Mouse (Mus musculus) adrenal gland, postnatal 36 days (tissue): ENCODE results near the gene Gabrb1. TPM values are rescaled to one million over a fixed set of nuclear protein-coding genes. Genes with fewer than 3 reads are reported as not detected.

Experiments
- DNase-seq, 2 experiments: peaks; one replicate each; pipeline ENCODE4 v3.0.0; 2021; ENCODE audit warnings: mixed read lengths in 1 of 2
- total RNA-seq, 2 experiments: library from RNA; stranded (reverse); gene quantifications; 2 replicates each; pipeline ENCODE4 v1.2.3; 2021

The Gabrb1 gene
- total RNA-seq, 2 experiments from 2014 or later: 0.26 to 0.56 TPM

DNA sequence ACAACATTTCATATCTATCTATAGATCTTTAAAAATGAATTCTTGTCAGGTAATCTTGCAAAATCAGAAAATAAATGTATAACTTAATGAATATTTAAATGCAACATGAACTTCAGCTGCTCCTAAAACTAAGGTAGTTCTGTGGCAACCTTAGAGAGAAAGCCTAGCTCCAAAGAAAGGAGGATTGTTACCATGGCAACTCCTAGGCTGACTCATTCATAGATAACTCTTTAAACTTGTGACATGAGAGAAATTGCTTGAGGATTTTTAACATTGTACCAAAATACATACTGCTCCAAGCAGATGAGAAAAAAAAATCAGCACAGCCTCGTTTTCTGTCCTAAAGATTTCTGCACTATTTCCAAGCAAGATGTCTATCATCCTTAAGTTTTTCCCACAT is 171.1 kb downstream of the Gabrb1 start:
- DNase-seq: peak in 1 of 2 experiments; percentile 8

- DNase-seq: no peak
These were observed 172.4 kb downstream of the Gabrb1 start for GRCm38 (mm10) chr5:71830342-71830741.

- no peak for DNase-seq
These were observed 184.3 kb downstream of the Gabrb1 start for GRCm38 (mm10) chr5:71842241-71842640.

DNA sequence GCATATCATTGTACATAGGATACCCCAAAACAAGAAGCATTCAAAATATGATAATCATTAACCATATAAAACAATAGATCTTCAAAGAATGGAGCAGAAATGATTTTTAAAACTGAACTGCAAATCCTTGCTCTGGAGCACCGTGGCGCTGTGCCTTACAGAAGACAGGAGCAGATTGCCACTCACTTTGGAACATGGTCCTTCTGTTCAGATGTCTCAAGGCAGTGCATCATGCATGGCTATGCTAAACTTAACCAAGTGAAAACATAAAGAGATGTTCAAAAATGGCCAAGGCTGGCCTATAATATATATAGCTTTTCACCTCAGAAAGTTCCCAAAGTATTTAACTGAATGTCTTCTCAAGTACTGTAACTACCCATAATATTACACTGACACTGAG is 240.3 kb downstream of the Gabrb1 start:
- no peak for DNase-seq

- DNase-seq: no peak
These were observed 245.5 kb downstream of the Gabrb1 start for GRCm38 (mm10) chr5:71903399-71903798.

DNA sequence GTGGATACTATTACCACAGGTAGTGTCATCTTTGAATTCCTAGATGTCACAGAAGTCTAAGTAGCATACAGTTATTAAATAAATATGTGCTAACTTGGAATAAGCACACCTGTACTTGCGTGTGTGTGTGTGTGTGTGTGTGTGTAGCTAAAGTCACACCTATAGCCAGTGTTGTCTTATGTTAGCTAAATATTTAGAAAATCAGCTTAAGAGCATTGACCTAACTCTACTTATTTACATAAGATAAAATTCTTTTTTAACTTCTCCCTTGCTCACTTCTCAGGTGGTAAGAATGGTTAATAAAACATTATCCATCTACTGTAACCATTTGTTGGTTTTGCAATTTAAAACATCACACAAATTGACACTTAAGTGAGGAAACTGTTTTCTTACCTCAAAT is 256.1 kb downstream of the Gabrb1 start:
- no peak for DNase-seq

GRCm38 (mm10) chr5:71915711-71916110 is 257.8 kb downstream of the Gabrb1 start:
- DNase-seq: no peak

DNA sequence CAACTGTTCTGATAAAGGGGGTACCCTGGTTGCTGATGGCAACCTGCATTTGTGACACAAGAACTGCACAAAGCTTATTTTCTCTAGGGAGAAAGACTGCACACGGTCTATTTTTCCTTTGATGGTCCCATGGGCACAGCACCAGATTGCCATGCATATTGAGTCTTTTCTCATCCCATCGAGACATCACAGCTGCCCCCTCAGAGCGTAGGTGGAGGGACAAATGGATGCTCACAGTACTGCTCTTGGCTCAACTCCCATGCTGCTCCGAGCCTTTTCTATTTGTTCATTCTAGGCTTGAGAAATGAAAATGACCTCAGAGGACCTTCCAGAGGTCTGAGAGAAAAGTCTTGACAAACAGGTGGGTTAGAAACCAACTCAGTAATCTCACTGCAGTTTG is 259.3 kb downstream of the Gabrb1 start:
- DNase-seq: no peak

DNA sequence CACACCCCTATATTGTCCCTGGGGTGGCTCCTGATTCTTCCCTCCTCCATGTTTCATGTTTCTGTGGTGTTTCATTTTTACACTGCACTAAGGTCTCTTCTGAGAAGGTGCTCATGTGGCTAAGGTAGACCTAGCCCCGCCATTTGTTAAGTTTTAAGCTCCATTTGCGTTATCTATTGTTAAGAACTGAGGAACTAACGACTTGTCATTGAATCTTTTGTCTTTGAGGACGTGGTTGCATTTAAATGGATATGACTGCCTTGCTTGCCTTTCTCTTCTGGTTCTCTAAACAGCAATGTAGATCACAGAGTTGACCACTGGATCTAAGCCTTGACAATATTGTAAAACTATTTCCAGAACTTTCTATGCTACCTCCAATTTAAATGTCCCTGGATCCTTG is 265.7 kb downstream of the Gabrb1 start:
- DNase-seq: no peak

DNA sequence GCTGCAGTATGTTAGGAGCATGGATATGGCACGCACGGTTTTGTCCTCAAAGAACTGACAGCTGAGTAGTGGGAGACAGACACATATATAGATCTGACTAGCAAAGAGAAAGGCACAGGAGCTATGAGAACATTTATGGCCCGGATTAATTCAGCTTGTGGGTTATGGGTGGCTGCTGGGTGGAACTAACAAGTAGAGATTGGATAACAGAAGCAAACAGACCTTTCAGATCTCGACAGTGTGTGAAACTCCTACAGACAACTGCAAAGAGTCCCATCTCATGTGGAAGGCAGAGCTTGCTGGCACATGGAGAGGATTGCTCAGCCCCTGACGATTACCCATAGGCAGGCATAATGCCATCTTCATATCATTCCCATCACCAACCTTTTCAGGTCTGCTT is 268.4 kb downstream of the Gabrb1 start:
- no peak for DNase-seq

- DNase-seq: no peak
These were observed 272.1 kb downstream of the Gabrb1 start for GRCm38 (mm10) chr5:71930036-71930435.

DNA sequence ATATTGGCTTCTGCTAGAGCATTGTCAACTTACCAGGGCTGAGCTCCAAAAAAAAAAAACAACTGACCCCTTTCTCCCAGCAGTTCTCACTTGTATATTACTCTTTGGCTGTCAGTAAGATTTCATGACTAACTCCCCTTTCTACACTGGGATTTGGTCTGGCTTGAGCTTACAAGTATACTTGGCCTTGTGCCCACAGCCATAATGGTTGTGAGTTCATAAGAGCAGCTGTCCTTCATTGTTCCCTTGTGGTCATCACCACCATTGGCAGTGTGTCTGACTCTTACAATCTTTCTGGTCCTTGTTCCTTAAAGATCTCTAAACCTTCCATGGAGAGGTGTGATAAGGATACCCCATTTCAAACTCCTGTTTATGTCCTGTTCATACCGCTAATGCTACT is 293.5 kb downstream of the Gabrb1 start:
- no peak for DNase-seq

- peak; percentile 60 to 61 for DNase-seq
These were observed 297.3 kb downstream of the Gabrb1 start for GRCm38 (mm10) chr5:71955070-71955685.

DNA sequence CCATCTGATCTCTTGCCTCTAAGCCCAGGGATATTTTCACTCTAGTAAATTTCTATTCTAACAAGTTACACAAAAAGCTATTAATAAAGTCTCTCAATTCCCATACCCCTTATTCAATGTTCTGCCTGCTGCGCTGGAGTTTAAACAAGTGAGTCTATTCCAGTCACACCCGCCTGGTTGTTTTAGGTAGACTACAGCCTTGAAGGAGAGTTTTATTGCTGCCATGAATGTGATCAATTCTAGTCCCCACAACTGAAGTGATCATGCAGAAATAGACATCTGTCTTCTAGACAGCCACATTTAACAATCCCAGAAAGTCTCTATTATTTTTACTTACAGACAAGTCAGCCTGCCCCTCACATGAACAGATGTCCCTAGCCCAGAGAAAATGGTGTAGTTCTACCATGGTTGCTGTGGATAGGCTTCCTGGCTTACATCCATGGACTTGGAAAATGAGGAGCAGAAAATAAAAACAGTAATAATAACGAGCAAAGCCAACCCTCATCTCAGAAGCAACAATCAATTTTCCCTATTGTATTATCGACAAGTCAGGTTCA is 307.0 kb downstream of the Gabrb1 start:
- DNase-seq: no peak

- DNase-seq: peak in 1 of 2 experiments; percentile 7
These were observed 307.6 kb downstream of the Gabrb1 start for GRCm38 (mm10) chr5:71965529-71965928.

- peak in 1 of 2 experiments; percentile 8 for DNase-seq
These were observed 312.4 kb downstream of the Gabrb1 start for GRCm38 (mm10) chr5:71970140-71970800.

GRCm38 (mm10) chr5:71972831-71973230 is 314.9 kb downstream of the Gabrb1 start:
- no peak for DNase-seq

DNA sequence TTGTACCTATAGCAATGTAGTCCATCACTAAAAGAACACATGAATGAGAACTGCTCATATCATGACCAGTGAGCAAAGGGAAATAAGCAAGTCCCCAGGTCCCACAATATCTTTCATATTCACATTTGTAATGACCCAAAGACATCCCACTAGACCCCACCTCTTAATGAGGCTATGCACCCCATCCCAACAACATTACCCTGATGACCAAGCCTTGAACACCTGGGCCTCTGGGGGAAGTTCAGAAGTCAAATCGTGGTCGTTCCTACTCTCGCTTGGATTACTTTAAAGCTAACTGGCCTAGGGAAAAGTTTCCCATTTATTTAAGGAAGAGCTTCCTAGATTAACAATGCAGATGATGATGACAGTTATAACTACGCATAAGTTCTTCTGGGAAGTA is 318.2 kb downstream of the Gabrb1 start:
- DNase-seq: no peak

DNA sequence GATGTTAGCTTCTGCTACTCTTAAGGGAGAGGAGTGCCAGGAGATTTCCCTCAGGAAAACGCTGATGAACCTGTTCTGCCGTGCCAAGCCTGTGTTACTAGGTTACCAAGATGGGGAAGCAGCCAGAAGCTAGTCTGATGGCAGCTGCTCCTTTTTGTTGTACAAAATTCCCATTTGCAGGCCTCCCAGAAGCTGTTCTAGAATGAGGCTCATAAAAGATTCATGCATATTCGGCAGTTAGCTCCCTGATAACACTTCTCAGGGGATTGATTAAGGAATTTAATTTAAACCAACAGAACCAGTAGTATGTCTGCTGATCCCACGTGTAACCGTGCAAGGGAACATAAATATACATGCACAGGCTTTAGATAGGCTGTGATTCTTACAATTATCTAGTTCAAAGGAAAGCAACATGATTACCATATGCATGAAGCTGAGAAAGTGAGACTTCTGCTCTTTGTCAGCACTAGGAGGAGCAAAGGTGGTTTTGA is 318.7 kb downstream of the Gabrb1 start:
- no peak for DNase-seq

GRCm38 (mm10) chr5:71986561-71986960 is 328.6 kb downstream of the Gabrb1 start:
- DNase-seq: no peak

- no peak for DNase-seq
These were observed 329.1 kb downstream of the Gabrb1 start for GRCm38 (mm10) chr5:71986983-71987398.

DNA sequence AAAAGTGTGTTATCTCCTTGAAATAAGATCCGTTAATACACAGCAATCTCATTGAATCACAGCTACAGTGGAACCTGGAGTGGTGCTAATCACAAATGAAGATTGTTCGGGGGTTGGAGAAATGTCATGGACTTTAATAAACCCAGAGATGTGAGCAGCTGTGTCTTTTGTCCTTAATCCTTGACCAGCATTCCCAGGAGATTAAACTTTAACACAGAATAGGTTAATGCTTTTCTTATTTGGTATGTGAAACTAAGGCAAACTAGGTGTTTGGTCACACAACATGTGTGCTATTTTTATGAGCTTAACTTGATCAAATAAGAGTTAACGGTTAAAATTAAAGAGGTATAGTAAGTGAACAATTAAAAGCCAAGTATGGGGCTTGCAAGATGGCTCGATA is 341.6 kb downstream of the Gabrb1 start:
- DNase-seq: no peak

DNA sequence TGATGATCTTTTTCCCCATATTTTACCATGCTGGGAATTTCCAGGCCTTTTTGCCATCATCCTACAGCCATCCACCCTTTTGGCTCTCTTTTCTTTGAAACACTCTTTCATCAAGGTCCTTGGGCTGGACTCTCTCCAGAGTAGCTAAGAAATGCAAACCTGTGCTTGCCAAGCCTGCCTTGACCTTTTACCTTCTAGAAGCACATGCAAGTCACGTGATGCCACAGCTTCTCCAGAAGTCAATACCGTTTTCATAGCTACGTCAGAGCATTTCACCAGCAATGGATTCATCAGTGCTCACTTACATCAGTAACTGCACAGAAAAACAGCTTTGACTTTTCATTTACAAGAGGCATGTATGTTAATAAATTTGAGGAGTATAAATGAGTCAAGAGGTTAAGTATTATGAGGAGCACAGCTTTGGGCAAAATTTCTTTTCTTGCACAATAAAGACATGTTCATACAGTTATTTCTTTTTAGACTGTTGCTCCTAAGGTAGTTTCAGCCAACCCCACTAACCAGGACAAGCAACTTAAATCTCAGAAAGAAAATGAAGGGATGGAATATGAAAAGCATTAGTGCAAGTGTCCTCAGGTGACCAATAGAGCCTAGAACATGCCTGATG is 346.0 kb downstream of the Gabrb1 start:
- DNase-seq: peak; percentile 18 to 35
